Mouse (Mus musculus) stomach, embryonic 14.5 days (tissue): ENCODE data around the gene Vps33b. TPM values are rescaled to one million over a fixed set of nuclear protein-coding genes. Genes with fewer than 3 reads are reported as not detected.

ENCODE experiments used
- ATAC-seq: fragments of 200-750 bp; cut with Nextera tagmentation; 2 replicates; pipeline ENCODE4 v1.8.0; 2017; ENCODE audit warnings: low read depth, moderate TSS enrichment; ENCODE audit not compliant: insufficient number of reproducible peaks, insufficient read depth, low FRiP score
- H3K27ac ChIP-seq: fragments of 300-500 bp; sonication (generic); 2 replicates; pipeline ENCODE4 v1.5.1; 2014; ENCODE audit warnings: mild to moderate bottlenecking, low read length, moderate library complexity, mixed read lengths
- H3K27me3 ChIP-seq: fragments of 300-500 bp; sonication (generic); 2 replicates; pipeline ENCODE4 v1.6.1; 2014; ENCODE audit warnings: low read length, control low read depth, mixed read lengths; ENCODE audit not compliant: control insufficient read depth, insufficient read depth
- H3K36me3 ChIP-seq: fragments of 300-500 bp; sonication (generic); 2 replicates; pipeline ENCODE4 v1.6.1; 2014; ENCODE audit warnings: mild to moderate bottlenecking, control low read depth, low read length, moderate library complexity, mixed read lengths; ENCODE audit not compliant: control insufficient read depth, insufficient read depth
- H3K4me1 ChIP-seq: fragments of 300-500 bp; sonication (generic); 2 replicates; pipeline ENCODE4 v1.6.1; 2014; ENCODE audit warnings: low read length, control low read depth, mixed read lengths; ENCODE audit not compliant: control insufficient read depth, insufficient read depth
- H3K4me2 ChIP-seq: fragments of 300-500 bp; sonication (generic); replicated peaks from 2 replicates; pipeline ENCODE4 v1.6.1; 2014; ENCODE audit warnings: low read depth, low read length, control low read depth
- H3K4me3 ChIP-seq: fragments of 300-500 bp; sonication (generic); 2 replicates; pipeline ENCODE4 v1.5.1; 2014; ENCODE audit warnings: low read depth, low read length, control low read depth
- H3K9ac ChIP-seq: fragments of 300-500 bp; sonication (generic); replicated peaks from 2 replicates; pipeline ENCODE4 v1.6.1; 2014; ENCODE audit warnings: low read depth, mild to moderate bottlenecking, control low read depth, low read length, moderate library complexity, mixed read lengths
- H3K9me3 ChIP-seq: fragments of 300-500 bp; sonication (generic); 2 replicates; pipeline ENCODE4 v1.6.1; 2016; ENCODE audit warnings: low read depth, low read length, control low read depth; ENCODE audit not compliant: control insufficient read depth
- WGBS: fragments of 180-500 bp; shearing (Covaris S2); extraction: QIAGEN DNeasy Blood & Tissue Kit; methylation state at CpG from one replicate; pipeline ENCODE4 v1.1.7; 2014; 5-methylcytosine and 5-hydroxymethylcytosine counted together
- polyA plus RNA-seq: library from polyadenylated mRNA; unstranded; fragments of >200 nt; fragmentation: Nextera tagmentation; extraction: Ambion mirVana; gene quantifications from 2 replicates; pipeline ENCODE4 v1.2.1, GENCODE M21; 2014

The Vps33b gene
- polyA plus RNA-seq, 1 experiment from 2014 or later: 15.6 TPM

DNA sequence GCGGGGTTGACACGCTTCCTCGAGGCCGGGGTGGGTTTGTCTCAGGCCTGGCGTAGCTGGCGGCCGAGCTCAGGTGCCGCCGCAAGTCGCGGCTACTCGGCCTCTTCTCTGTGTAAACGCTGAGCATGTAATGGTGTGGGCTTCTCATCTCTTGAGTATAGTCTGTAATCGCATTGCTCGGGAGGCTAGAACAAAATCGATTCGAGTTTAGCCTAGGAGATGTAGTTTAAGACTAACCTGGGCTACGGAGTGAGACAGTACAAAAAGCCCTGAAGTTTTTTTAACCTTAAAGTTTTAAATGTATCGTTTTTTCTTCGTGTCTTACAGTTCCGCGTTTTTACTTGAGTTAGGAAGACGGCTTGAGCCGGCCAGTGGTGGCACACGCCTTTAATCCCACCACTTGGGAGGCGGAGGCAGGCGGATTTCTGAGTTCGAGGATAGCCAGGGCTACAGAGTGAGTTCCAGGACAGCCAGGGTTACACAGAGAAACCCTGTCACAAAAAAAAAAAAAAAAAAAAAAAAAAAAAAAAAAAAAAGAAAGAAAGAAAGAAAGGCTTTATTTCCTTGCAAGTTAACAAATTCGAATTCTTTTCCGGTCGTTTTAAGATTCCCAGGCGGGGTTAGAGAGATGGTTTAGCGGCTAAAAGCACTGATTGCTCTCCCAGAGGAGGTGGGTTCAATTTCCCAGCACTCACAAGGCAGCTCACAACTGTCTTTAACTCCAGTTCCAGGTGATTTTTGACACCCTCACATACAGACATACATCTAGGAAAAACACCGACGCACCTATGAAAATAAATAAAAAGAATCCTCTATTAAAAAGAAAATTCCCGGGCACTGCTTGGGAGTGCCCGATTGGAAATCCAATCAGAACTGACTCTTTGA lies 25.6 kb downstream of the Vps33b start:
- no peak; the same call in 1 of the 2 replicates for ATAC-seq
- Histone ChIP-seq H3K4me3 (peak overlapping the region; percentile 46), H3K4me2 (peak overlapping the region; percentile 45), H3K4me1 (peaks cover 3% of the 10 kb centered on the region), H3K27me3 (no peaks in the 10 kb centered on the region), H3K9ac (peak overlapping the region; percentile 55), H3K9me3 (no peaks in the 10 kb centered on the region), H3K27ac (peak overlapping the region; percentile 74), H3K36me3 (no peaks in the 10 kb centered on the region; the same call in 1 of the 2 replicates)
- 7% methylated on average over 37 of the region's 37 CpGs for WGBS

GRCm38 (mm10) chr7:80296462-80296861 lies 27.0 kb downstream of the Vps33b start:
- H3K4me2 ChIP-seq: no peak overlapping the region
- H3K9ac ChIP-seq: no peak overlapping the region

GRCm38 (mm10) chr7:80297041-80297440 lies 27.6 kb downstream of the Vps33b start:
- ATAC-seq: no peak
- no peak overlapping the region for H3K4me2 ChIP-seq

More at GRCm38 (mm10) chr7:80296462-80296861, 27.0 kb downstream of the Vps33b start:
- peaks cover 10% of the 10 kb centered on the region for H3K36me3 ChIP-seq
- H3K27me3 ChIP-seq: no peaks in the 10 kb centered on the region
- no peaks in the 10 kb centered on the region for H3K9me3 ChIP-seq
- no peak overlapping the region for H3K27ac ChIP-seq
- H3K4me1 ChIP-seq: peaks cover 3% of the 10 kb centered on the region
- no peak for ATAC-seq
- no peak overlapping the region; the same call in 1 of the 2 replicates for H3K4me3 ChIP-seq
- WGBS: 90% methylated on average over 6 of the region's 6 CpGs

DNA sequence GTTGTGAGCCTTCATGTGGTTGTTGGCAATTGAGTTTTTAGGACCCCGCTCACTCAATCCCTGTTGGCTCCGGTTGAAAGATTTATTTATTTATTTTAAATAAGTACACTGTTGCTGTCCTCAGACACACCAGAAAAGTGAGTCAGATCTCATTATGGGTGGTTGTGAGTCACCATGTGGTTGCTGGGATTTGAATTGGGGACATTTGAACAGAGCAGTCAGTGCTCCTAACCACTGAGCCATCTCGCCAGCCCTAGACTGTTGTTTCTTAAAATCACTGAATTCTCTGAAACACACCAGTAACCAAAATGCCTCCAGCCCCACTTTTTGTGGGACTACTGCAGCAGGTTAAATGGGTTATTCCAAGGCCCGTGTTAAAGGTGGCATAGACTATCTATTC lies 29.3 kb downstream of the Vps33b start:
- ATAC-seq: no peak
- H3K27me3 ChIP-seq: no peaks in the 10 kb centered on the region
- no peaks in the 10 kb centered on the region for H3K9me3 ChIP-seq
- peaks cover 29% of the 10 kb centered on the region for H3K36me3 ChIP-seq
- H3K4me2 ChIP-seq: no peak overlapping the region
- no peak overlapping the region for H3K9ac ChIP-seq
- H3K4me1 ChIP-seq: peaks cover 3% of the 10 kb centered on the region
- H3K4me3 ChIP-seq: no peak overlapping the region
- no peak overlapping the region for H3K27ac ChIP-seq
- WGBS: 95% methylated on average over 4 of the region's 4 CpGs

More at GRCm38 (mm10) chr7:80297041-80297440, 27.6 kb downstream of the Vps33b start:
- Histone ChIP-seq H3K36me3 (peaks cover 15% of the 10 kb centered on the region), H3K4me1 (peaks cover 3% of the 10 kb centered on the region), H3K9ac (no peak overlapping the region), H3K9me3 (no peaks in the 10 kb centered on the region), H3K27ac (no peak overlapping the region), H3K4me3 (no peak overlapping the region), H3K27me3 (no peaks in the 10 kb centered on the region)
- 86% methylated on average over 3 of the region's 3 CpGs for WGBS

GRCm38 (mm10) chr7:80299568-80299967 lies 30.1 kb downstream of the Vps33b start:
- peaks cover 3% of the 10 kb centered on the region for H3K4me1 ChIP-seq
- H3K4me3 ChIP-seq: no peak overlapping the region
- H3K4me2 ChIP-seq: no peak overlapping the region
- H3K36me3 ChIP-seq: peaks cover 36% of the 10 kb centered on the region
- WGBS: 91% methylated on average over 3 of the region's 3 CpGs
- no peaks in the 10 kb centered on the region for H3K9me3 ChIP-seq
- no peak overlapping the region for H3K9ac ChIP-seq
- ATAC-seq: no peak
- H3K27ac ChIP-seq: no peak overlapping the region
- no peaks in the 10 kb centered on the region for H3K27me3 ChIP-seq

GRCm38 (mm10) chr7:80301522-80301921 lies 32.1 kb downstream of the Vps33b start:
- no peaks in the 10 kb centered on the region for H3K27me3 ChIP-seq
- H3K9me3 ChIP-seq: no peaks in the 10 kb centered on the region
- no peak overlapping the region for H3K4me3 ChIP-seq
- H3K36me3 ChIP-seq: peaks cover 54% of the 10 kb centered on the region
- no peak overlapping the region for H3K27ac ChIP-seq
- no peak overlapping the region for H3K4me2 ChIP-seq
- ATAC-seq: no peak
- no peaks in the 10 kb centered on the region for H3K4me1 ChIP-seq
- 87% methylated on average over 2 of the region's 2 CpGs for WGBS
- H3K9ac ChIP-seq: no peak overlapping the region

DNA sequence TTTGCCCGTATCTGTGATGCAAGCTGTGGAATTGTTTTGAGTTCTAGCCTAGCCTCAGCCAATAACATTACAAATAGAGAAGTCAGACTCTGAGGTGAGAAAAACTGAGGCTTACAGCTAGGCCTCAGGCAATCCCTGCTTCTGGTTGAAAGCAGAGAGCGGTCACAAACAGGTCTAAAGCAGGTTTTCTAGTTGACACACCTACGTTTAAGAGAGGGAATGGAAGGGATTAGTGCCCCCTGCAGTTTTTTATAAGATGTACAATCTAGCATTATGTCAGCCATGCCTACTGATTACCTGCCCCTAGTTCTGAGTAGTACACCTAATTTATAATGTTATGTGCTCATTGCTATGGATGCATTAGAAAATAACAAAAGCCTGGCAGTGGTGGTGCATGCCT lies 38.3 kb downstream of the Vps33b start:
- 81% methylated on average over 3 of the region's 3 CpGs for WGBS
- peaks cover 86% of the 10 kb centered on the region for H3K36me3 ChIP-seq

GRCm38 (mm10) chr7:80310771-80311170 lies 41.3 kb downstream of the Vps33b start:
- Histone ChIP-seq H3K4me2 (no peak overlapping the region), H3K36me3 (peaks cover 87% of the 10 kb centered on the region), H3K9me3 (no peaks in the 10 kb centered on the region), H3K27ac (no peak overlapping the region), H3K4me1 (no peaks in the 10 kb centered on the region), H3K4me3 (no peak overlapping the region), H3K27me3 (no peaks in the 10 kb centered on the region), H3K9ac (no peak overlapping the region)
- 84% methylated on average over 7 of the region's 7 CpGs for WGBS
- ATAC-seq: no peak

More for the DNA sequence above, 38.3 kb downstream of the Vps33b start:
- H3K4me3 ChIP-seq: no peak overlapping the region
- no peak for ATAC-seq
- no peaks in the 10 kb centered on the region for H3K27me3 ChIP-seq
- no peaks in the 10 kb centered on the region for H3K4me1 ChIP-seq
- H3K27ac ChIP-seq: no peak overlapping the region
- H3K9me3 ChIP-seq: no peaks in the 10 kb centered on the region
- H3K4me2 ChIP-seq: no peak overlapping the region
- H3K9ac ChIP-seq: no peak overlapping the region
